In the genomic region with DNA sequence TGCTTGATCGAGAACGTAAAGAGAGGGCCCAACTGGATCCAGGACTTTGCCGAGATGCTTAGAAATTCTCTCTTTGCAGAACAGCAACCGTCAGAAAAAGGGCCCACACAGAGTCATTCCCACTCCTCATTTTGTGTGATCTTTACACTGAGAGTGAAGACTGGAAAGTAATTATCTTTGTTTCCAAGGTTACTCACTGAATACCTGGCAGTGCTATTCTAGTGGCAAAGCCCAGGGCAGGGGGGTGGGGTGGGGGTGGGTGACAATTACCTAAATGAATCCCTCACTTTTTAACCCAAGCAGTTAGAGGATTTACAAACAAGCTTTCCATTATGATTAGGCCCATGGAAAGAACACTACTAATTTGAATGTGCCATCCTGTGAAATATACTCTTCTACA, we compare ENCODE assay signal across 21 mouse cellular contexts. TPM values are rescaled to one million over a fixed set of nuclear protein-coding genes. Genes with fewer than 3 reads are reported as not detected.
DNase-seq lines count a peak whose midpoint lies in the region; ATAC-seq and TF ChIP-seq lines count a peak whose summit lies in the region.
"Had no signal": no experiment of that assay in that cellular context is flagged by ENCODE, and none has a peak within 500 bp of the region (broad histone marks: within the 10 kb centered on the region; RNA-seq: fewer than 3 reads in every experiment).

No protein-coding gene starts in this region.

- TF ChIP-seq CTCF in forebrain, postnatal 0 days (IDR thresholded peaks at IDR 0.05; ENCODE audit: low read depth): no peak
- TF ChIP-seq CTCF in brain, embryonic 14.5 days (IDR thresholded peaks at IDR 0.05; ENCODE audit: borderline replicate concordance, extremely low read depth, insufficient read depth, insufficient read length): no peak

- H3K4me3 ChIP-seq in forebrain, embryonic 12.5 days (replicated peaks): no peak overlapping the region
- H3K4me3 ChIP-seq in forebrain, embryonic 15.5 days: no peak overlapping the region
- no peak overlapping the region for H3K4me3 ChIP-seq in forebrain, postnatal 0 days (ENCODE audit: low read depth, low read length)
- no peak overlapping the region for H3K4me3 ChIP-seq in forebrain, embryonic 14.5 days (ENCODE audit: low read depth, low read length)
- no peak overlapping the region for H3K4me3 ChIP-seq in hindbrain, embryonic 13.5 days
- no peak overlapping the region for H3K4me3 ChIP-seq in hindbrain, embryonic 14.5 days (replicated peaks; ENCODE audit: low read length)
- H3K4me3 ChIP-seq: embryonic facial prominence, embryonic 10.5 days; embryonic facial prominence, embryonic 12.5 days had no signal

- no peaks in the 10 kb centered on the region for H3K4me1 ChIP-seq in forebrain, embryonic 12.5 days
- no peaks in the 10 kb centered on the region for H3K4me1 ChIP-seq in forebrain, embryonic 15.5 days
- H3K4me1 ChIP-seq in forebrain, postnatal 0 days (ENCODE audit: insufficient read depth): no peaks in the 10 kb centered on the region
- no peaks in the 10 kb centered on the region for H3K4me1 ChIP-seq in forebrain, embryonic 14.5 days (ENCODE audit: control insufficient read depth, insufficient read depth, low read length)
- H3K4me1 ChIP-seq in hindbrain, embryonic 13.5 days (replicated peaks): no peaks in the 10 kb centered on the region
- H3K4me1 ChIP-seq in hindbrain, embryonic 14.5 days (replicated peaks; ENCODE audit: control insufficient read depth, insufficient read depth, low read length): no peaks in the 10 kb centered on the region
- H3K4me1 ChIP-seq: embryonic facial prominence, embryonic 10.5 days; embryonic facial prominence, embryonic 12.5 days had no signal

- no peaks in the 10 kb centered on the region for H3K9me3 ChIP-seq in forebrain, embryonic 12.5 days
- no peaks in the 10 kb centered on the region for H3K9me3 ChIP-seq in forebrain, embryonic 15.5 days
- no peaks in the 10 kb centered on the region for H3K9me3 ChIP-seq in forebrain, postnatal 0 days (ENCODE audit: low read length)
- H3K9me3 ChIP-seq in forebrain, embryonic 14.5 days (replicated peaks; ENCODE audit: control insufficient read depth, low read length): no peaks in the 10 kb centered on the region
- no peaks in the 10 kb centered on the region for H3K9me3 ChIP-seq in hindbrain, embryonic 13.5 days
- no peaks in the 10 kb centered on the region for H3K9me3 ChIP-seq in hindbrain, embryonic 14.5 days (ENCODE audit: control insufficient read depth, low read length)
- H3K9me3 ChIP-seq: embryonic facial prominence, embryonic 10.5 days; embryonic facial prominence, embryonic 12.5 days had no signal

- 35% methylated on average over 4 of the region's 4 CpGs for WGBS in forebrain, embryonic 12.5 days
- 31% methylated on average over 4 of the region's 4 CpGs for WGBS in forebrain, embryonic 15.5 days
- WGBS in forebrain, postnatal 0 days: 32% methylated on average over 4 of the region's 4 CpGs
- WGBS in forebrain, embryonic 14.5 days: 39% methylated on average over 4 of the region's 4 CpGs
- 53% methylated on average over 4 of the region's 4 CpGs for WGBS in hindbrain, embryonic 13.5 days
- 50% methylated on average over 4 of the region's 4 CpGs for WGBS in hindbrain, embryonic 14.5 days

- no peaks in the 10 kb centered on the region for H3K36me3 ChIP-seq in forebrain, embryonic 12.5 days (replicated peaks)
- no peaks in the 10 kb centered on the region for H3K36me3 ChIP-seq in forebrain, embryonic 15.5 days
- no peaks in the 10 kb centered on the region for H3K36me3 ChIP-seq in forebrain, postnatal 0 days (ENCODE audit: insufficient read depth)
- H3K36me3 ChIP-seq in forebrain, embryonic 14.5 days (ENCODE audit: control insufficient read depth, insufficient read depth, low read length): no peaks in the 10 kb centered on the region
- H3K36me3 ChIP-seq in hindbrain, embryonic 13.5 days: no peaks in the 10 kb centered on the region
- no peaks in the 10 kb centered on the region for H3K36me3 ChIP-seq in hindbrain, embryonic 14.5 days (replicated peaks; ENCODE audit: control insufficient read depth, insufficient read depth)
- H3K36me3 ChIP-seq: embryonic facial prominence, embryonic 10.5 days; embryonic facial prominence, embryonic 12.5 days had no signal

- H3K27me3 ChIP-seq in forebrain, embryonic 12.5 days: peaks cover 9% of the 10 kb centered on the region; the same call in 1 of the 2 replicates
- no peaks in the 10 kb centered on the region for H3K27me3 ChIP-seq in forebrain, embryonic 15.5 days
- H3K27me3 ChIP-seq in forebrain, postnatal 0 days (ENCODE audit: insufficient read depth, low read length): no peaks in the 10 kb centered on the region
- no peaks in the 10 kb centered on the region for H3K27me3 ChIP-seq in forebrain, embryonic 14.5 days (replicated peaks; ENCODE audit: control insufficient read depth, insufficient read depth, low read length)
- no peaks in the 10 kb centered on the region for H3K27me3 ChIP-seq in hindbrain, embryonic 13.5 days
- no peaks in the 10 kb centered on the region for H3K27me3 ChIP-seq in hindbrain, embryonic 14.5 days (ENCODE audit: control insufficient read depth, insufficient read depth, low read length)
- H3K27me3 ChIP-seq: embryonic facial prominence, embryonic 12.5 days had no signal

- intact Hi-C loops in left cerebral cortex, postnatal 25 days (cut with DNase I): no loop called here

- H3K4me2 ChIP-seq in forebrain, embryonic 12.5 days: no peak overlapping the region
- H3K4me2 ChIP-seq in forebrain, embryonic 15.5 days (replicated peaks): no peak overlapping the region
- H3K4me2 ChIP-seq in forebrain, postnatal 0 days (ENCODE audit: low read depth): no peak overlapping the region
- no peak overlapping the region for H3K4me2 ChIP-seq in forebrain, embryonic 14.5 days (ENCODE audit: low read length)
- H3K4me2 ChIP-seq in hindbrain, embryonic 13.5 days: no peak overlapping the region
- H3K4me2 ChIP-seq in hindbrain, embryonic 14.5 days (replicated peaks): no peak overlapping the region
- H3K4me2 ChIP-seq: embryonic facial prominence, embryonic 12.5 days had no signal

- peak; percentile 63; the same call in 1 of the 2 replicates for ATAC-seq in forebrain, embryonic 12.5 days (ENCODE audit: low FRiP score)
- no peak for ATAC-seq in forebrain, embryonic 15.5 days (replicated peaks)
- ATAC-seq in forebrain, postnatal 0 days: peak; percentile 61; the same call in 1 of the 2 replicates
- no peak for ATAC-seq in forebrain, embryonic 14.5 days
- peak; percentile 49; the same call in 1 of the 2 replicates for ATAC-seq in hindbrain, embryonic 13.5 days (ENCODE audit: low FRiP score)
- no peak for ATAC-seq in hindbrain, embryonic 14.5 days (ENCODE audit: low FRiP score)

- no peak overlapping the region for H3K27ac ChIP-seq in forebrain, embryonic 12.5 days
- no peak overlapping the region for H3K27ac ChIP-seq in forebrain, embryonic 15.5 days (replicated peaks)
- H3K27ac ChIP-seq in forebrain, postnatal 0 days (ENCODE audit: low read depth, low read length): no peak overlapping the region
- H3K27ac ChIP-seq in forebrain, embryonic 14.5 days (ENCODE audit: low read depth, low read length): no peak overlapping the region
- no peak overlapping the region for H3K27ac ChIP-seq in hindbrain, embryonic 13.5 days
- no peak overlapping the region for H3K27ac ChIP-seq in hindbrain, embryonic 14.5 days
- H3K27ac ChIP-seq: embryonic facial prominence, embryonic 10.5 days; embryonic facial prominence, embryonic 12.5 days had no signal

- TF ChIP-seq POLR2A in brain, embryonic 14.5 days (IDR thresholded peaks at IDR 0.05; ENCODE audit: borderline replicate concordance, extremely low read depth, insufficient read depth, insufficient read length, poor library complexity, severe bottlenecking): no peak

- no peak for DNase-seq in forebrain, postnatal 0 days
- no peak for DNase-seq in forebrain, embryonic 14.5 days (ENCODE audit: low spot score)
- no peak for DNase-seq in hindbrain, embryonic 14.5 days (ENCODE audit: low spot score)
- DNase-seq in brain, embryonic 14.5 days (ENCODE audit: low read depth): peak; percentile 6
- no peak for DNase-seq in left cerebral cortex, postnatal 25 days (ENCODE audit: low spot score in 2 of 2)
- DNase-seq: adrenal gland, adult 2 months; adrenal gland, postnatal 10 days; adrenal gland, postnatal 25 days; cerebellum, adult 11-12 months; cerebellum, adult 2 months; cerebellum, adult 9-10 months; cerebellum, postnatal 10 days; cerebellum, postnatal 25 days had no signal

- H3K9ac ChIP-seq in forebrain, embryonic 12.5 days: no peak overlapping the region
- no peak overlapping the region for H3K9ac ChIP-seq in forebrain, embryonic 15.5 days (replicated peaks)
- H3K9ac ChIP-seq in forebrain, postnatal 0 days: no peak overlapping the region
- no peak overlapping the region for H3K9ac ChIP-seq in forebrain, embryonic 14.5 days (ENCODE audit: low read length)
- H3K9ac ChIP-seq in hindbrain, embryonic 13.5 days: no peak overlapping the region
- H3K9ac ChIP-seq in hindbrain, embryonic 14.5 days: no peak overlapping the region
- H3K9ac ChIP-seq: embryonic facial prominence, embryonic 12.5 days had no signal

RNA-seq across cellular contexts. Expression of a gene that starts 55.8 kb away (rescaled TPM):
- not detected in 2 replicates for polyA plus RNA-seq in forebrain, embryonic 12.5 days (2016; fragmentation: Nextera tagmentation; extraction: Ambion mirVana)
- polyA plus RNA-seq in forebrain, embryonic 15.5 days (2015; fragmentation: Nextera tagmentation; extraction: Ambion mirVana): 0.19 TPM in 1 of 2 replicates, not detected in the other
- total RNA-seq in forebrain, postnatal 0 days (2014; rRNA removed): 0.15 TPM in 1 of 2 replicates, not detected in the other
- polyA plus RNA-seq in forebrain, postnatal 0 days (2015; fragmentation: Nextera tagmentation; extraction: Ambion mirVana): not detected in 2 replicates
- polyA plus RNA-seq in forebrain, embryonic 14.5 days (2014; fragmentation: Nextera tagmentation; extraction: Ambion mirVana): not detected in 2 replicates
- 0.64 and 1.5 TPM in 2 replicates for polyA plus RNA-seq in hindbrain, embryonic 13.5 days (2015; fragmentation: Nextera tagmentation; extraction: Ambion mirVana)
- not detected in 2 replicates for polyA plus RNA-seq in hindbrain, embryonic 14.5 days (2014; fragmentation: Nextera tagmentation; extraction: Ambion mirVana)
- polyA plus RNA-seq in brain, embryonic 14.5 days (2012; rRNA removed): 0.19 and 0.20 TPM in 2 replicates
- not detected for total RNA-seq in left cerebral cortex, postnatal 25 days (2021)
- total RNA-seq: ES-E14, MEL had no signal
- polyA plus RNA-seq: cortical plate, adult 2 months had no signal

Comparison
In these comparisons a context has a peak if more than half of its experiments do, and no peak if none do; other contexts are left out.
1. ATAC-seq: peak in forebrain, embryonic 12.5 days (single experiment), forebrain, postnatal 0 days (single experiment) and hindbrain, embryonic 13.5 days (single experiment); none in forebrain, embryonic 15.5 days (single experiment), forebrain, embryonic 14.5 days (single experiment) and hindbrain, embryonic 14.5 days (single experiment).